Mouse (Mus musculus) cerebral cortex, adult 2 months (tissue): Measurements from ENCODE around the gene Parp16.

Experiments
- WGBS: fragments of 180-500 bp; shearing (Covaris S2); methylation state at CpG from one replicate; pipeline ENCODE4 v1.1.7; 2018; 5-methylcytosine and 5-hydroxymethylcytosine counted together

The Parp16 gene

GRCm38 (mm10) chr9:65283301-65283700 lies 88.1 kb downstream of the Parp16 start:
- 4% methylated on average over 3 of the region's 3 CpGs for WGBS

- WGBS: 87% methylated on average over 5 of the region's 5 CpGs
Observed at GRCm38 (mm10) chr9:65288252-65288651, 93.1 kb downstream of the Parp16 start.
